Mouse (Mus musculus) B cell, adult 67 days (primary cell): Measurements from ENCODE around the gene Lta. TPM values are rescaled to one million over a fixed set of nuclear protein-coding genes. Genes with fewer than 3 reads are reported as not detected.

Experiments
- total RNA-seq, 2 experiments: library from RNA; stranded (reverse); gene quantifications; 4 replicates each; pipeline ENCODE4 v1.2.4; 2023

Lta gene
- 10 to 100 TPM; 45.0 to 61.0 TPM for total RNA-seq

GRCm38 (mm10) chr17:35204494-35205379, at the start of gene Lta:
Gene Lta (minus strand): TSS chr17:35205351.

GRCm38 (mm10) chr17:35241305-35242014, 36.3 kb upstream of the Lta start, which contains the start of gene Ddx39b:
Gene Ddx39b (plus strand): TSS chr17:35241746.

GRCm38 (mm10) chr17:35235614-35236389, 30.7 kb upstream of the Lta start, which contains the start of gene Nfkbil1:
Gene Nfkbil1 (minus strand): TSS chr17:35235792.

GRCm38 (mm10) chr17:35233114-35233980, 28.2 kb upstream of the Lta start, which contains the start of gene Atp6v1g2:
Gene Atp6v1g2 (plus strand): TSS chr17:35233660.

GRCm38 (mm10) chr17:35220156-35220952, 15.2 kb upstream of the Lta start, which contains the start of gene Gm16181:
Gene Gm16181 (plus strand): TSS chr17:35220834.

GRCm38 (mm10) chr17:35201787-35202186, 3.4 kb downstream of the Lta start, which contains the start of gene Tnf:
Gene Tnf (minus strand): TSS chr17:35202007.

GRCm38 (mm10) chr17:35193881-35194843, 11.0 kb downstream of the Lta start, which contains the start of gene Ltb:
Gene Ltb (plus strand): TSS chr17:35194439.

GRCm38 (mm10) chr17:35187959-35188610, 17.1 kb downstream of the Lta start, which contains the start of gene Lst1:
Gene Lst1 (minus strand): TSS chr17:35188439.

GRCm38 (mm10) chr17:35175968-35176367, 29.2 kb downstream of the Lta start, which contains the start of gene Aif1:
Gene Aif1 (minus strand): TSS chr17:35176068.

GRCm38 (mm10) chr17:35164568-35165450, 40.3 kb downstream of the Lta start, which contains the start of gene Prrc2a:
Gene Prrc2a (minus strand): TSS chr17:35164897.

Other genes starting within 250 kb of the Lta start
- gene Hspa1b, start 246.1 kb downstream of the Lta start, total RNA-seq = 100 to 1,000 TPM in 1 of 2 experiments, 1 to 10 TPM in 1; 9.1 to 108 TPM
- gene Gm20481, start 235.4 kb downstream of the Lta start, total RNA-seq = not detected
- 10 to 100 TPM in 1 of 2 experiments, 1 to 10 TPM in 1; 3.8 to 37.9 TPM for gene Hspa1a, start 233.2 kb downstream of the Lta start, total RNA-seq
- gene Hspa1l, start 232.6 kb downstream of the Lta start, total RNA-seq = not detected
- gene Lsm2, start 223.5 kb downstream of the Lta start, total RNA-seq = 10 to 100 TPM; 32.1 to 32.7 TPM
- 100 to 1,000 TPM; 290 to 310 TPM for gene Vars, start 204.4 kb downstream of the Lta start, total RNA-seq
- gene Vwa7, start 188.8 kb downstream of the Lta start, total RNA-seq = under 1 TPM; 0.50 to 0.75 TPM
- 1 to 10 TPM; 4.8 to 5.7 TPM for gene Sapcd1, start 177.3 kb downstream of the Lta start, total RNA-seq
- gene Msh5, start 158.6 kb downstream of the Lta start, total RNA-seq = 10 to 100 TPM in 1 of 2 experiments, 1 to 10 TPM in 1; 9.7 to 13.8 TPM
- 100 to 1,000 TPM; 210 to 218 TPM for gene Clic1, start 155.4 kb downstream of the Lta start, total RNA-seq
- 1 to 10 TPM; 3.4 to 5.2 TPM for gene Ddah2, start 146.3 kb downstream of the Lta start, total RNA-seq
- not detected for gene Ly6g6c, start 140.0 kb downstream of the Lta start, total RNA-seq
- gene Mpig6b, start 139.2 kb downstream of the Lta start, total RNA-seq = not detected
- gene Ly6g6e, start 128.4 kb downstream of the Lta start, total RNA-seq = not detected
- not detected for gene Ly6g6d, start 127.3 kb downstream of the Lta start, total RNA-seq
- not detected for gene Ly6g6f, start 119.7 kb downstream of the Lta start, total RNA-seq
- gene Abhd16a, start 116.1 kb downstream of the Lta start, total RNA-seq = 10 to 100 TPM; 71.6 to 74.8 TPM
- not detected for gene Ly6g5c, start 97.1 kb downstream of the Lta start, total RNA-seq
- gene Ly6g5b, start 89.9 kb downstream of the Lta start, total RNA-seq = 1 to 10 TPM; 1.5 to 1.7 TPM
- 10 to 100 TPM; 31.1 to 34.0 TPM for gene Gpank1, start 83.9 kb downstream of the Lta start, total RNA-seq
- gene Csnk2b, start 83.3 kb downstream of the Lta start, total RNA-seq = 100 to 1,000 TPM; 126 to 147 TPM
- 10 to 100 TPM; 16.6 to 25.1 TPM for gene D17H6S53E, start 79.0 kb downstream of the Lta start, total RNA-seq
- under 1 TPM; 0.56 to 0.93 TPM for gene Apom, start 73.3 kb downstream of the Lta start, total RNA-seq
- 100 to 1,000 TPM; 412 to 463 TPM for gene Bag6, start 70.2 kb downstream of the Lta start, total RNA-seq
- 100 to 1,000 TPM; 364 to 379 TPM for gene Prrc2a, start 40.5 kb downstream of the Lta start, total RNA-seq
- gene Aif1, start 29.3 kb downstream of the Lta start, total RNA-seq = 1 to 10 TPM; 1.7 to 5.1 TPM
- gene Lst1, start 16.9 kb downstream of the Lta start, total RNA-seq = 10 to 100 TPM; 32.6 to 54.4 TPM
- gene Ltb, start 10.9 kb downstream of the Lta start, total RNA-seq = 100 to 1,000 TPM; 669 to 686 TPM
- gene Tnf, start 3.3 kb downstream of the Lta start, total RNA-seq = 10 to 100 TPM in 1 of 2 experiments, 1 to 10 TPM in 1; 9.6 to 14.5 TPM
- not detected for gene Gm16181, start 15.5 kb upstream of the Lta start, total RNA-seq
- 1 to 10 TPM; 1.2 to 2.9 TPM for gene Atp6v1g2, start 28.3 kb upstream of the Lta start, total RNA-seq
- 10 to 100 TPM; 11.2 to 16.2 TPM for gene Nfkbil1, start 30.4 kb upstream of the Lta start, total RNA-seq
- gene Ddx39b, start 36.4 kb upstream of the Lta start, total RNA-seq = 100 to 1,000 TPM; 440 to 473 TPM
- gene H2-D1, start 57.4 kb upstream of the Lta start, total RNA-seq = 1,000 to 10,000 TPM; 1,708 to 1,769 TPM
- 10 to 100 TPM in 1 of 2 experiments, 1 to 10 TPM in 1; 9.7 to 10.1 TPM for gene H2-Q1, start 115.1 kb upstream of the Lta start, total RNA-seq
- 1 to 10 TPM; 8.2 to 8.9 TPM for gene H2-Q2, start 136.9 kb upstream of the Lta start, total RNA-seq
- gene H2-Q4, start 174.3 kb upstream of the Lta start, total RNA-seq = 100 to 1,000 TPM; 285 to 307 TPM
- gene H2-Q6, start 219.5 kb upstream of the Lta start, total RNA-seq = 100 to 1,000 TPM; 249 to 254 TPM
- 100 to 1,000 TPM; 133 to 144 TPM for gene H2-Q7, start 233.8 kb upstream of the Lta start, total RNA-seq